Comparison of ENCODE assay signal across 21 mouse cellular contexts in genomic region chr7:3476728-3477127, GRCm38 (mm10). TPM values are rescaled to one million over a fixed set of nuclear protein-coding genes. Genes with fewer than 3 reads are reported as not detected.
DNase-seq lines count a peak whose midpoint lies in the region.
"Had no signal": no experiment of that assay in that cellular context is flagged by ENCODE, and none has a peak within 500 bp of the region (broad histone marks: within the 10 kb centered on the region; RNA-seq: fewer than 3 reads in every experiment).

No protein-coding gene starts in this region.

- DNase-seq in layer of hippocampus, adult 11-12 months (ENCODE audit: low spot score) = peak; percentile 53
- DNase-seq in layer of hippocampus, postnatal 10 days (ENCODE audit: low spot score in 2 of 2) = no peak
- peak; percentile 57 for DNase-seq in right cerebral cortex, adult 18-20 months
- DNase-seq in right cerebral cortex, postnatal 4 days = no peak
- DNase-seq in layer of hippocampus, adult 8-10 months (ENCODE audit: low spot score in 2 of 2) = peak; percentile 47 to 67
- DNase-seq in telencephalon, adult 2 months (ENCODE audit: low read depth, low spot score) = peak; percentile 84
- no peak for DNase-seq in spleen, postnatal 14 days (ENCODE audit: low spot score in 2 of 2)
- DNase-seq: adrenal gland, postnatal 10 days; cerebellum, adult 8-10 months; gastrocnemius, postnatal 14 days; heart, adult 18-20 months; kidney, adult 11 months; kidney, postnatal 36 days; liver; lung, postnatal 36 days; thymus, adult 2 months; thymus, postnatal 4 days had no signal

RNA-seq across cellular contexts. Expression of gene Tarm1, which starts 25.7 kb away (rescaled TPM):
- not detected for total RNA-seq in layer of hippocampus, postnatal 10 days (2021)
- under 1 TPM in 2 of 4 experiments, not detected in 2; 0.41 to 0.70 TPM for total RNA-seq in layer of hippocampus, adult 8-10 months (2022)
- total RNA-seq: heart, adult 18-20 months; heart, postnatal 25 days had no signal

RNA-seq across cellular contexts. Expression of gene Cacng6, which starts 52.7 kb away (rescaled TPM):
- total RNA-seq in layer of hippocampus, postnatal 10 days (2021) = 1 to 10 TPM in 1 of 2 experiments, under 1 TPM in 1; 0.56 to 1.2 TPM
- 1 to 10 TPM; 1.2 to 2.5 (median 1.5) TPM for total RNA-seq in layer of hippocampus, adult 8-10 months (2022)
- total RNA-seq: MEL; monocyte, adult 5-6 weeks; neutrophil, adult 5-6 weeks had no signal

Comparison
In these comparisons a context has a peak if more than half of its experiments do, and no peak if none do; other contexts are left out.
1. DNase-seq: peak in layer of hippocampus, adult 11-12 months (single experiment), right cerebral cortex, adult 18-20 months (single experiment), layer of hippocampus, adult 8-10 months (2 of 2) and telencephalon, adult 2 months (single experiment); none in layer of hippocampus, postnatal 10 days (0 of 2), right cerebral cortex, postnatal 4 days (single experiment) and spleen, postnatal 14 days (0 of 2).